In genomic region chrX:153025255-153025654, GRCm38 (mm10) we compare ENCODE assay signal across 8 mouse cellular contexts. TPM values are rescaled to one million over a fixed set of nuclear protein-coding genes. Genes with fewer than 3 reads are reported as not detected.
"Had no signal": no experiment of that assay in that cellular context is flagged by ENCODE, and none has a peak within 500 bp of the region (broad histone marks: within the 10 kb centered on the region; RNA-seq: fewer than 3 reads in every experiment).

No protein-coding gene starts in this region.

RNA-seq across cellular contexts. Expression of gene Usp51, which starts 19.0 kb away (rescaled TPM):
- total RNA-seq: gastrocnemius, adult 18-20 months; gastrocnemius, adult 2 months; gastrocnemius, adult 8-10 months; gastrocnemius, postnatal 25 days; gastrocnemius, postnatal 36 days; heart, adult 18-20 months; heart, adult 2 months; heart, adult 8-10 months had no signal
